Mouse (Mus musculus) megakaryocyte, embryonic 14.5 days (primary cell): ENCODE results near the gene C2cd2l. TPM values are rescaled to one million over a fixed set of nuclear protein-coding genes. Genes with fewer than 3 reads are reported as not detected.

Experiments
- H3K27me3 ChIP-seq: replicated peaks from 2 replicates; pipeline ENCODE3; 2012; ENCODE audit warnings: inconsistent platforms
- H3K36me3 ChIP-seq: replicated peaks from 2 replicates; pipeline ENCODE3; 2012; ENCODE audit warnings: low read length, inconsistent platforms, mixed read lengths
- H3K4me1 ChIP-seq: 2 replicates; pipeline ENCODE4 v1.6.1; 2012; ENCODE audit warnings: inconsistent platforms
- H3K4me3 ChIP-seq: replicated peaks from 2 replicates; pipeline ENCODE3; 2012; ENCODE audit warnings: moderate library complexity, mild to moderate bottlenecking, inconsistent platforms
- H3K9me3 ChIP-seq: 2 replicates; pipeline ENCODE4 v1.6.1; 2012; ENCODE audit warnings: inconsistent platforms
- FLI1 ChIP-seq: IDR thresholded peaks from 2 replicates; pipeline ENCODE4 v1.6.1; 2012; ENCODE audit warnings: low read length, inconsistent platforms, mixed read lengths
- GATA1 ChIP-seq: IDR thresholded peaks from 3 replicates; pipeline ENCODE4 v1.6.1; 2012; ENCODE audit warnings: mixed read lengths, low read length, inconsistent platforms, borderline replicate concordance
- polyA plus RNA-seq: library from polyadenylated mRNA; stranded (reverse); fragments of >175 nt; gene quantifications from 2 replicates; pipeline ENCODE4 v1.2.3, GENCODE M21; 2012; ENCODE audit warnings: low replicate concordance; ENCODE audit not compliant: insufficient read depth

C2cd2l gene
- polyA plus RNA-seq, 1 experiment = 44.6 TPM

GRCm38 (mm10) chr9:44347166-44347565 is 27.1 kb upstream of the C2cd2l start:
- Histone ChIP-seq H3K4me1 (peaks cover 41% of the 10 kb centered on the region), H3K9me3 (no peaks in the 10 kb centered on the region), H3K36me3 (peaks cover 71% of the 10 kb centered on the region), H3K4me3 (no peak overlapping the region), H3K27me3 (no peaks in the 10 kb centered on the region)
- no peak for TF ChIP-seq GATA1
- TF ChIP-seq FLI1 = no peak

DNA sequence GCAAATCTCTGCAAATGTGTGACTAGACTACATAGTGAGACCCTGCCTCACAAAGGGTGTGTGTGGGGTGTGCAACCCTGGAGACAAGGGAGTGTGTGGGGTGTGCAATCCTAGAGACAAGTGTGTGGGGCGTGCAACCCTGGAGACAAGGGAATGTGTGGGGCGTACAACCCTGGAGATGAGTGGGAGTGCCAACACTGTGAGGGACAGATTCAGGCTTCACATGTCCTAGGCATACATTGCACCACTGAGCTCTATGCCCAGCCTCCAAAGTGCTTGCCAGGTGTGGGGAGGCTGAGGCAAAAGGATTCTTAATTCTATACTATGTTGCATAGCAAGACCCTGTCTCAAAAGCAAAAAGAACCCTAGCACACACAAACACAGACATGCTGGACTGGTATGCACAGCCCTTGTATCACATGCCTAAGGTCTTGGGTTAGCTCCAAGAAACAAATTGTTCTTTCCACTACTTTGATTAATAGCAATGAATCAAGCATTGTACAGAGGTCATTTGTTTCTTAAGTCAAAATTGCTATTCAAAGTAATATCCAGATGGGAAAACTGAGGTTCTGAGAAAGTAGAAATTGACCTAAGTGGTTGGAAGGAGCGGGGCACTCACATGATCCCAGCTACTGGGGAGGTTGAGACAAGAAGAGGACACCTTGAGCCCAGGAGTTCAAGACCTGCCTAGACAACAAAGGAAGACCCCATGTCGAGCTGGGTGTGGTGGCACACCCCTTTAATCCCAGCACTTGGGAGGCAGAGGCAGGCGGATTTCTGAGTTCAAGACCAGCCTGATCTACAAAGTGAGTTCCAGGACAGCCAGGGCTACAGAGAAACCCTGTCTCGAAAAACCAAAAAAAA is 25.7 kb upstream of the C2cd2l start:
- TF ChIP-seq GATA1 (no peak), FLI1 (no peak)
- H3K4me3 ChIP-seq = peak overlapping the region; percentile 38
- H3K27me3 ChIP-seq = no peaks in the 10 kb centered on the region
- H3K4me1 ChIP-seq = peaks cover 50% of the 10 kb centered on the region
- no peaks in the 10 kb centered on the region for H3K9me3 ChIP-seq
- H3K36me3 ChIP-seq = peaks cover 71% of the 10 kb centered on the region

DNA sequence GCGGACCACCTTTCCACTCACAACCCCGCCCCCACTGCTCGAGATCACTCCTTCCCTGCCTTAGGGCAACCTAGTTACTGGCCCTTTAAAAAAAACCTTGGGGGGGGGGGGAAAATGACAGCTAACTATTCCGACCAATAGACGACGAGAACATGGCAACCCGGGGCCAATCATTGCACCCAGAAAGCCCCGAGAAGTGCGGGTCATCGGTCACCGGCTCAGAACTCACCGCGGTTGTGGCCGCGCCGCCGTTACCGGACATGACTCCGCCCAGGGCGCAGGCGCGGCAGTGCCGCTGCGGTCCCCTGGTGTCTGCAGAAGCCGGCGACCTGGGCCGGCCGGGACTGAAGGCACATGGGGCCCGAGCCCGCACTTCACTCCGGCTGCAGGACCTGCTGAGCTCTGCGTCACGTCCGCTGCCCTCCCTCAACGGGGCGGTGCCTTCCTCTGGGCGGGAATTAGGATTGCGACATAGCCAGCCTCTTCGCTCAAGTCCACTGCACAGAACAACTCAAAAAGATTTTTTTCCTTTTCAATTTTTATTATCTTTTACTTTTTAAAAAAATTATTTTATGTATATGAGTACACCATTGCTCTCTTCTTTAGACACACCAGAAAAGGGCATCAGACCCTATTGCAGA is 23.8 kb upstream of the C2cd2l start, which contains the start of gene Hmbs:
TSS of gene Hmbs (minus strand) at position 448 of the 641 bp plus-strand sequence.
- H3K36me3 ChIP-seq = peaks cover 70% of the 10 kb centered on the region
- H3K9me3 ChIP-seq = no peaks in the 10 kb centered on the region
- H3K4me1 ChIP-seq = peaks cover 54% of the 10 kb centered on the region
- H3K27me3 ChIP-seq = no peaks in the 10 kb centered on the region
- H3K4me3 ChIP-seq = peak within 1 kb of the TSS; percentile 94
- TF ChIP-seq FLI1 (0 out of 2 replicates have a peak, but pooled peaks have one; percentile 12), GATA1 (no peak)

GRCm38 (mm10) chr9:44343290-44343689 is 23.2 kb upstream of the C2cd2l start:
- H3K4me1 ChIP-seq = peaks cover 52% of the 10 kb centered on the region
- no peaks in the 10 kb centered on the region for H3K9me3 ChIP-seq
- TF ChIP-seq GATA1 (peak; percentile 93), FLI1 (no peak)
- no peaks in the 10 kb centered on the region for H3K27me3 ChIP-seq
- peak overlapping the region; percentile 94 for H3K4me3 ChIP-seq
- H3K36me3 ChIP-seq = peaks cover 69% of the 10 kb centered on the region

DNA sequence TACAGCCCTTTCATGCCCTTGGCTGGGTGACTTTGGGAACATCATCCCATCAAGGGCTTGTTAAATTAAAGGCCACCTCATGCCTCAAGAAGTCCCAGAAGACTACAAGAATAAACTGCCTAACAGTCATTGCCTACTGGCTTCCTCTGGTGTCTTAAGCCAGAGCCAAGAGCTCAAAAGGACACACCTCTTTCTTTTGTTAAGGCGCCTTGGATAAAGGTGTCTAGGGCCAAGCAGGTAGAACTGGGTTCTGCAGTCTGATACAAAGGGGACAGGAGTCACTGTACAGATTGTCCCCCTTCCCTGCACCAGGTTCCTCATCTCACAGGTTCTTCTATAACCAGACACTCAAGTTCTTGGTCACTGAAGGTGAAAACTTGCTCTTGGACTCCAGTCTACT is 22.5 kb upstream of the C2cd2l start:
- H3K4me1 ChIP-seq = peaks cover 56% of the 10 kb centered on the region
- no peaks in the 10 kb centered on the region for H3K9me3 ChIP-seq
- no peaks in the 10 kb centered on the region for H3K27me3 ChIP-seq
- peak overlapping the region; percentile 94 for H3K4me3 ChIP-seq
- TF ChIP-seq GATA1 = no peak
- no peak for TF ChIP-seq FLI1
- H3K36me3 ChIP-seq = peaks cover 68% of the 10 kb centered on the region

- no peaks in the 10 kb centered on the region for H3K9me3 ChIP-seq
- H3K4me3 ChIP-seq = peak overlapping the region; percentile 94
- TF ChIP-seq GATA1 = no peak
- no peak for TF ChIP-seq FLI1
- H3K27me3 ChIP-seq = no peaks in the 10 kb centered on the region
- peaks cover 60% of the 10 kb centered on the region for H3K4me1 ChIP-seq
- H3K36me3 ChIP-seq = peaks cover 68% of the 10 kb centered on the region
Observed at GRCm38 (mm10) chr9:44342173-44342572, 22.1 kb upstream of the C2cd2l start.

GRCm38 (mm10) chr9:44341487-44341886 is 21.4 kb upstream of the C2cd2l start:
- no peaks in the 10 kb centered on the region for H3K27me3 ChIP-seq
- H3K4me3 ChIP-seq = peak overlapping the region; percentile 69
- H3K4me1 ChIP-seq = peaks cover 67% of the 10 kb centered on the region
- H3K36me3 ChIP-seq = peaks cover 68% of the 10 kb centered on the region
- no peaks in the 10 kb centered on the region for H3K9me3 ChIP-seq
- no peak for TF ChIP-seq GATA1

DNA sequence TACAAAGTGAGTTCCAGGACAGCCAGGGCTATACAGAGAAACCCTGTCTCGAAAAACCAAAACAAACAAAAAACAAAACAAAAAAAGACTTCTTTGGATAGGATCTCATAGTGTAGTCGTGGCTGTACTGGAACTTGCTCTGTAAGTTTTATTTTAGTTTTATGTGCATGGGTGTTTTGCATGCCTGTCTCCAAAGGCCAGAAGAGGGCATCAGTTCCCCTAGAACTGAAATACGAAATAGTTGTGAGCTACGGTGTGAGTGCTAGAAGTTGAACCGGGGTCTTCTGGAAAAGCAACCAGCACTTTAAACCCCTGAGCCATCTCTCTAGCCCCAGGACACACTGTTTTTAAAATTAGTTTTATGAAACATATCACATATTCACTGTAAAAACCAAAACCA is 18.5 kb upstream of the C2cd2l start:
- H3K4me1 ChIP-seq = peaks cover 60% of the 10 kb centered on the region
- peaks cover 61% of the 10 kb centered on the region for H3K36me3 ChIP-seq

GRCm38 (mm10) chr9:44337436-44338169 is 17.5 kb upstream of the C2cd2l start:
- peaks cover 71% of the 10 kb centered on the region for H3K36me3 ChIP-seq

More for the DNA sequence above, 18.5 kb upstream of the C2cd2l start:
- Histone ChIP-seq H3K4me3 (no peak overlapping the region), H3K9me3 (no peaks in the 10 kb centered on the region), H3K27me3 (no peaks in the 10 kb centered on the region)
- TF ChIP-seq FLI1 (no peak), GATA1 (no peak)

More at GRCm38 (mm10) chr9:44337436-44338169, 17.5 kb upstream of the C2cd2l start:
- no peak for TF ChIP-seq GATA1
- no peak for TF ChIP-seq FLI1
- Histone ChIP-seq H3K9me3 (no peaks in the 10 kb centered on the region), H3K4me3 (peak overlapping the region; percentile 73), H3K27me3 (no peaks in the 10 kb centered on the region), H3K4me1 (peaks cover 62% of the 10 kb centered on the region)
